Mouse (Mus musculus): ENCODE measurements around the gene Cenpp. TPM values are rescaled to one million over a fixed set of nuclear protein-coding genes. Genes with fewer than 3 reads are reported as not detected.
A peak's percentile ranks its signal among the peaks of the same experiment; 100 is the strongest.

Gene Cenpp
- total and polyA plus RNA-seq, 3 experiments = 0.12 to 1.0 (median 0.79) TPM

GRCm38 (mm10) chr13:49460692-49461414, 191.7 kb downstream of the Cenpp start:
- DNase-seq = peak; percentile 48

- peak; percentile 85 for DNase-seq
Observed at GRCm38 (mm10) chr13:49460276-49460675, 192.3 kb downstream of the Cenpp start.

GRCm38 (mm10) chr13:49449318-49449749, 203.3 kb downstream of the Cenpp start:
- peak; percentile 84 for DNase-seq

- no peak for DNase-seq
Observed at GRCm38 (mm10) chr13:49444451-49444850, 208.1 kb downstream of the Cenpp start.

- DNase-seq = no peak
Observed at GRCm38 (mm10) chr13:49436170-49436569, 216.4 kb downstream of the Cenpp start.

GRCm38 (mm10) chr13:49435745-49436144, 216.8 kb downstream of the Cenpp start:
- no peak for DNase-seq

GRCm38 (mm10) chr13:49433268-49434029, 219.1 kb downstream of the Cenpp start:
- no peak for DNase-seq

GRCm38 (mm10) chr13:49430529-49430928, 222.1 kb downstream of the Cenpp start:
- DNase-seq = no peak

- no peak for DNase-seq
Observed at GRCm38 (mm10) chr13:49428042-49428675, 224.4 kb downstream of the Cenpp start.

GRCm38 (mm10) chr13:49426736-49427135, 225.8 kb downstream of the Cenpp start:
- DNase-seq = peak; percentile 81

GRCm38 (mm10) chr13:49421959-49422358, 230.6 kb downstream of the Cenpp start:
- DNase-seq = no peak

GRCm38 (mm10) chr13:49421606-49421917, 231.0 kb downstream of the Cenpp start:
- DNase-seq = no peak

- DNase-seq = peak; percentile 99
Observed at GRCm38 (mm10) chr13:49420754-49421605, 231.6 kb downstream of the Cenpp start, which contains the start of gene Ippk. Gene Ippk (plus strand): TSS chr13:49421249.

Other genes with a start within 250 kb of the Cenpp start
- 10 to 100 TPM; 27.0 to 38.3 TPM for gene Ippk, start 231.5 kb downstream of the Cenpp start, total RNA-seq (2021)
- 6.8 and 8.4 TPM in 2 replicates for gene Ippk, start 231.5 kb downstream of the Cenpp start, polyA plus RNA-seq (2012; rRNA removed)
- 1 to 10 TPM; 1.2 to 1.5 TPM for gene Tes3-ps, start 159.5 kb downstream of the Cenpp start, total RNA-seq (2021)
- not detected in 2 replicates for gene Tes3-ps, start 159.5 kb downstream of the Cenpp start, polyA plus RNA-seq (2012; rRNA removed)
- gene Ecm2, start 148.0 kb downstream of the Cenpp start, total RNA-seq (2021) = 1 to 10 TPM; 7.2 to 9.5 TPM
- 0.54 and 0.65 TPM in 2 replicates for gene Ecm2, start 148.0 kb downstream of the Cenpp start, polyA plus RNA-seq (2012; rRNA removed)
- gene Aspn, start 108.3 kb downstream of the Cenpp start, total RNA-seq (2021) = 1 to 10 TPM; 3.4 to 4.7 TPM
- 0.06 and 0.09 TPM in 2 replicates for gene Aspn, start 108.3 kb downstream of the Cenpp start, polyA plus RNA-seq (2012; rRNA removed)
- gene Omd, start 70.3 kb downstream of the Cenpp start, total RNA-seq (2021) = 1 to 10 TPM; 5.1 to 6.2 TPM
- gene Omd, start 70.3 kb downstream of the Cenpp start, polyA plus RNA-seq (2012; rRNA removed) = 0.20 TPM in 1 of 2 replicates, not detected in the other
- gene Ogn, start 44.7 kb downstream of the Cenpp start, total RNA-seq (2021) = 10 to 100 TPM; 60.1 to 64.3 TPM
- 2.1 and 3.2 TPM in 2 replicates for gene Ogn, start 44.7 kb downstream of the Cenpp start, polyA plus RNA-seq (2012; rRNA removed)
- 10 to 100 TPM; 21.7 to 33.0 TPM for gene Nol8, start 293 bp upstream of the Cenpp start, total RNA-seq (2021)
- 0.19 and 0.22 TPM in 2 replicates for gene Nol8, start 293 bp upstream of the Cenpp start, polyA plus RNA-seq (2012; rRNA removed)
- gene Iars, start 29.3 kb upstream of the Cenpp start, total RNA-seq (2021) = 10 to 100 TPM; 65.8 to 78.3 TPM
- gene Iars, start 29.3 kb upstream of the Cenpp start, polyA plus RNA-seq (2012; rRNA removed) = 6.6 and 9.3 TPM in 2 replicates
- gene Gm30302, start 146.2 kb upstream of the Cenpp start, total RNA-seq (2021) = not detected
- gene Gm30302, start 146.2 kb upstream of the Cenpp start, polyA plus RNA-seq (2012; rRNA removed) = not detected in 2 replicates